Mouse (Mus musculus): ENCODE data around the gene Igdcc3. TPM values are rescaled to one million over a fixed set of nuclear protein-coding genes. Genes with fewer than 3 reads are reported as not detected.
A peak's percentile ranks its signal among the peaks of the same experiment; 100 is the strongest.

Gene Igdcc3
- polyA plus RNA-seq, 1 experiment: not detected

- no peaks in the 10 kb centered on the region for H3K27me3 ChIP-seq (ENCODE audit: control insufficient read depth, insufficient read depth, low read length)
- H3K4me1 ChIP-seq (ENCODE audit: control insufficient read depth, insufficient read depth, insufficient read length, low read length): peaks cover 28% of the 10 kb centered on the region
- H3K36me3 ChIP-seq (ENCODE audit: control insufficient read depth, insufficient read depth, low read length): no peaks in the 10 kb centered on the region
- no peak overlapping the region for H3K4me3 ChIP-seq (ENCODE audit: low read depth, low read length)
- WGBS: 29% methylated on average over 8 of the region's 8 CpGs
- TF ChIP-seq CTCF (IDR thresholded peaks at IDR 0.05; ENCODE audit: extremely low read depth, insufficient read length, insufficient replicate concordance, low read depth, low read length) (no peak), POLR2A (IDR thresholded peaks at IDR 0.05; ENCODE audit: low read depth, low read length) (no peak)
- peak overlapping the region; percentile 78 for H3K27ac ChIP-seq (ENCODE audit: insufficient read depth, low read depth, low read length)
Measured at GRCm38 (mm10) chr9:65191755-65192469, 50.9 kb downstream of the Igdcc3 start.

GRCm38 (mm10) chr9:65193214-65193613, 52.2 kb downstream of the Igdcc3 start:
- WGBS: 74% methylated on average over 12 of the region's 12 CpGs
- no peak overlapping the region for H3K27ac ChIP-seq (ENCODE audit: insufficient read depth, low read depth, low read length)
- H3K36me3 ChIP-seq (ENCODE audit: control insufficient read depth, insufficient read depth, low read length): no peaks in the 10 kb centered on the region
- H3K4me1 ChIP-seq (ENCODE audit: control insufficient read depth, insufficient read depth, insufficient read length, low read length): peaks cover 33% of the 10 kb centered on the region
- TF ChIP-seq POLR2A (IDR thresholded peaks at IDR 0.05; ENCODE audit: low read depth, low read length) (no peak), CTCF (IDR thresholded peaks at IDR 0.05; ENCODE audit: extremely low read depth, insufficient read length, insufficient replicate concordance, low read depth, low read length) (no peak)
- no peak overlapping the region for H3K4me3 ChIP-seq (ENCODE audit: low read depth, low read length)
- no peaks in the 10 kb centered on the region for H3K27me3 ChIP-seq (ENCODE audit: control insufficient read depth, insufficient read depth, low read length)

GRCm38 (mm10) chr9:65195053-65195452, 54.1 kb downstream of the Igdcc3 start, which contains the start of gene Parp16:
Parp16 (plus strand) TSS chr9:65195353.
- no peak within 1 kb of the TSS for H3K4me3 ChIP-seq (ENCODE audit: low read depth, low read length)
- WGBS: 71% methylated on average over 4 of the region's 4 CpGs
- peak within 1 kb of the TSS; percentile 96 for H3K27ac ChIP-seq (ENCODE audit: insufficient read depth, low read depth, low read length)
- TF ChIP-seq POLR2A (IDR thresholded peaks at IDR 0.05; ENCODE audit: low read depth, low read length) (no peak), CTCF (IDR thresholded peaks at IDR 0.05; ENCODE audit: extremely low read depth, insufficient read length, insufficient replicate concordance, low read depth, low read length) (no peak)
- H3K27me3 ChIP-seq (ENCODE audit: control insufficient read depth, insufficient read depth, low read length): no peaks in the 10 kb centered on the region
- no peaks in the 10 kb centered on the region for H3K36me3 ChIP-seq (ENCODE audit: control insufficient read depth, insufficient read depth, low read length)
- peaks cover 33% of the 10 kb centered on the region for H3K4me1 ChIP-seq (ENCODE audit: control insufficient read depth, insufficient read depth, insufficient read length, low read length)

GRCm38 (mm10) chr9:65195621-65195981, 54.6 kb downstream of the Igdcc3 start:
- TF ChIP-seq POLR2A (IDR thresholded peaks at IDR 0.05; ENCODE audit: low read depth, low read length): no peak; the same call in 1 of the 2 replicates
- TF ChIP-seq CTCF (IDR thresholded peaks at IDR 0.05; ENCODE audit: extremely low read depth, insufficient read length, insufficient replicate concordance, low read depth, low read length): no peak
- no peaks in the 10 kb centered on the region for H3K27me3 ChIP-seq (ENCODE audit: control insufficient read depth, insufficient read depth, low read length)
- no peaks in the 10 kb centered on the region for H3K36me3 ChIP-seq (ENCODE audit: control insufficient read depth, insufficient read depth, low read length)
- peak overlapping the region; percentile 96 for H3K27ac ChIP-seq (ENCODE audit: insufficient read depth, low read depth, low read length)
- H3K4me1 ChIP-seq (ENCODE audit: control insufficient read depth, insufficient read depth, insufficient read length, low read length): peaks cover 28% of the 10 kb centered on the region
- 13% methylated on average over 8 of the region's 8 CpGs for WGBS
- no peak overlapping the region for H3K4me3 ChIP-seq (ENCODE audit: low read depth, low read length)

GRCm38 (mm10) chr9:65195982-65196737, 55.2 kb downstream of the Igdcc3 start:
- 6% methylated on average over 9 of the region's 9 CpGs for WGBS
- no peaks in the 10 kb centered on the region for H3K36me3 ChIP-seq (ENCODE audit: control insufficient read depth, insufficient read depth, low read length)
- H3K27me3 ChIP-seq (ENCODE audit: control insufficient read depth, insufficient read depth, low read length): no peaks in the 10 kb centered on the region
- peak overlapping the region; percentile 96 for H3K27ac ChIP-seq (ENCODE audit: insufficient read depth, low read depth, low read length)
- H3K4me3 ChIP-seq (ENCODE audit: low read depth, low read length): no peak overlapping the region
- peaks cover 28% of the 10 kb centered on the region for H3K4me1 ChIP-seq (ENCODE audit: control insufficient read depth, insufficient read depth, insufficient read length, low read length)
- no peak for TF ChIP-seq POLR2A (IDR thresholded peaks at IDR 0.05; ENCODE audit: low read depth, low read length)
- no peak for TF ChIP-seq CTCF (IDR thresholded peaks at IDR 0.05; ENCODE audit: extremely low read depth, insufficient read length, insufficient replicate concordance, low read depth, low read length)

GRCm38 (mm10) chr9:65196738-65197569, 56.0 kb downstream of the Igdcc3 start:
- Histone ChIP-seq H3K4me1 (ENCODE audit: control insufficient read depth, insufficient read depth, insufficient read length, low read length) (peaks cover 24% of the 10 kb centered on the region), H3K36me3 (ENCODE audit: control insufficient read depth, insufficient read depth, low read length) (no peaks in the 10 kb centered on the region), H3K27me3 (ENCODE audit: control insufficient read depth, insufficient read depth, low read length) (no peaks in the 10 kb centered on the region), H3K4me3 (ENCODE audit: low read depth, low read length) (no peak overlapping the region), H3K27ac (ENCODE audit: insufficient read depth, low read depth, low read length) (peak overlapping the region; percentile 96)
- TF ChIP-seq CTCF (IDR thresholded peaks at IDR 0.05; ENCODE audit: extremely low read depth, insufficient read length, insufficient replicate concordance, low read depth, low read length) (peak; percentile 94), POLR2A (IDR thresholded peaks at IDR 0.05; ENCODE audit: low read depth, low read length) (no peak)
- WGBS: 9% methylated on average over 26 of the region's 26 CpGs
